Mouse (Mus musculus): ENCODE measurements at regions not wholly inside any gene's neighbourhood (a gene's known extent, or its start where the extent isn't known, plus 50 kb on each side); places are given as distances from the start of the nearest gene placed in this dataset.
"Not testable (repeated sequence)": the region's sequence is repeated elsewhere in the genome, so short reads cannot be mapped to it uniquely, and the experiment has no call there.

DNA sequence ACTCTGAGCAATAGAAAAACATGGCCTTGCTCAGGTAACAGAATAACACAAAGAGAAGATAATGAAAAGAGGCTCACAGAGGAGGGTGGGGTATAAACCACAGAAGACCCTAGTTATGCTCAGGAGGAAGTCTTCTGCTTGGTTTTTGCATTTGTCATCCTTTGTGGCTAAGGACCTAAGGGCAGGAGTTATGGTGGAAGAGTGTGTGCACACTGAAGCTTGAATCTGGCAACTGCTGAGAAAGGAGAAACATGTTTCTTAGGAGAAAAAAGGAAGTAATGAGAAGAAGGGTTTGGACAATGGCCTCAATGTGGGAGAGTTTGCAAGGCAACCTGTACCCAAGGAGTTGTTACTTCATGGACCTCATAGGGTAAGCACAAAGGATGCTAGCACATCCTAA, 106.8 kb upstream of the Nyap2 start:
- no peaks in the 10 kb centered on the region for H3K27me3 ChIP-seq (replicated peaks)
- no peak overlapping the region for H3K4me2 ChIP-seq
- no peak overlapping the region for H3K9ac ChIP-seq (replicated peaks)
- no peaks in the 10 kb centered on the region for H3K9me3 ChIP-seq (replicated peaks)
- no peaks in the 10 kb centered on the region for H3K36me3 ChIP-seq
- H3K4me1 ChIP-seq: no peaks in the 10 kb centered on the region
- no peak for ATAC-seq (ENCODE audit: low FRiP score)
- no peak overlapping the region for H3K27ac ChIP-seq (replicated peaks)
- no peak overlapping the region for H3K4me3 ChIP-seq (replicated peaks)

GRCm38 (mm10) chr1:80969194-80969593, 107.6 kb upstream of the Nyap2 start:
- Histone ChIP-seq H3K27ac (replicated peaks) (no peak overlapping the region), H3K27me3 (replicated peaks) (no peaks in the 10 kb centered on the region), H3K4me1 (no peaks in the 10 kb centered on the region), H3K4me2 (no peak overlapping the region), H3K36me3 (no peaks in the 10 kb centered on the region), H3K9me3 (replicated peaks) (no peaks in the 10 kb centered on the region), H3K4me3 (replicated peaks) (no peak overlapping the region), H3K9ac (replicated peaks) (no peak overlapping the region)
- ATAC-seq (ENCODE audit: low FRiP score): no peak
- 85% methylated on average over 1 of the region's 1 CpGs for WGBS

DNA sequence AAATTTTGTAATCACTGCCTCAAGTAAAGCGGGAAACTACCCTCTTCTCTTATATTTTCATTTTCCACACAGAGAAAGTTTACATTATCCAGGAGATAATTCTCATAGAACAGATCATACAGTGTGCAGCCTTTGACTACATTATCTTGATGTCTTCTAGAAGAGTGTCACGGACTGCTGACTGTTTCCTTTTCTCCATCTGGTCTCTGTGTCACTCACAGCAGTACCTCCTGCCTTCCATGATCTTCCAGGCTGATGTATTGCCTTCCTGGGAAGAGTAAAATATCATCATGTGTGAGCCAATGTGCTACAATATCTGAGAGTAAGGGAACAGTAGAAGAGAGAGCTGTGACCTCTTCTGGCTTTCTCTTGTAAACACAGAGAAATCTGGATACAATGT, 111.0 kb upstream of the Nyap2 start:
- H3K4me2 ChIP-seq: no peak overlapping the region
- H3K9me3 ChIP-seq (replicated peaks): no peaks in the 10 kb centered on the region
- H3K36me3 ChIP-seq: no peaks in the 10 kb centered on the region
- no peak for ATAC-seq (ENCODE audit: low FRiP score)
- H3K4me1 ChIP-seq: no peaks in the 10 kb centered on the region
- no peak overlapping the region for H3K4me3 ChIP-seq (replicated peaks)
- H3K27ac ChIP-seq (replicated peaks): no peak overlapping the region
- H3K27me3 ChIP-seq (replicated peaks): no peaks in the 10 kb centered on the region
- 82% methylated on average over 2 of the region's 2 CpGs for WGBS
- H3K9ac ChIP-seq (replicated peaks): no peak overlapping the region

GRCm38 (mm10) chr1:80964376-80964775, 112.4 kb upstream of the Nyap2 start:
- Histone ChIP-seq H3K27me3 (replicated peaks) (no peaks in the 10 kb centered on the region), H3K4me2 (no peak overlapping the region), H3K4me1 (no peaks in the 10 kb centered on the region), H3K9me3 (replicated peaks) (no peaks in the 10 kb centered on the region), H3K4me3 (replicated peaks) (no peak overlapping the region), H3K27ac (replicated peaks) (no peak overlapping the region), H3K36me3 (no peaks in the 10 kb centered on the region), H3K9ac (replicated peaks) (no peak overlapping the region)
- ATAC-seq (ENCODE audit: low FRiP score): no peak
- WGBS: 85% methylated on average over 5 of the region's 5 CpGs

GRCm38 (mm10) chr1:80963838-80964237, 112.9 kb upstream of the Nyap2 start:
- ATAC-seq (ENCODE audit: low FRiP score): peak; percentile 59; the same call in 1 of the 2 replicates
- Histone ChIP-seq H3K36me3 (no peaks in the 10 kb centered on the region), H3K9me3 (replicated peaks) (no peaks in the 10 kb centered on the region), H3K27ac (replicated peaks) (no peak overlapping the region), H3K4me2 (no peak overlapping the region), H3K4me3 (replicated peaks) (no peak overlapping the region), H3K27me3 (replicated peaks) (no peaks in the 10 kb centered on the region), H3K4me1 (no peaks in the 10 kb centered on the region), H3K9ac (replicated peaks) (no peak overlapping the region)
- 80% methylated on average over 1 of the region's 1 CpGs for WGBS

- Histone ChIP-seq H3K4me1 (no peaks in the 10 kb centered on the region), H3K4me2 (no peak overlapping the region), H3K36me3 (no peaks in the 10 kb centered on the region), H3K9me3 (replicated peaks) (no peaks in the 10 kb centered on the region), H3K27ac (replicated peaks) (no peak overlapping the region), H3K9ac (replicated peaks) (no peak overlapping the region), H3K4me3 (replicated peaks) (no peak overlapping the region), H3K27me3 (replicated peaks) (no peaks in the 10 kb centered on the region)
- no peak for ATAC-seq (ENCODE audit: low FRiP score)
- 83% methylated on average over 4 of the region's 4 CpGs for WGBS
Observed at GRCm38 (mm10) chr1:80950406-80950805, 126.3 kb upstream of the Nyap2 start.

GRCm38 (mm10) chr1:80946049-80946448, 130.7 kb upstream of the Nyap2 start:
- ATAC-seq (ENCODE audit: low FRiP score); H3K27ac ChIP-seq (replicated peaks); H3K9me3 ChIP-seq (replicated peaks); H3K4me1 ChIP-seq; H3K36me3 ChIP-seq; H3K4me2 ChIP-seq; H3K4me3 ChIP-seq (replicated peaks); H3K9ac ChIP-seq (replicated peaks); H3K27me3 ChIP-seq (replicated peaks): not testable (repeated sequence)

- H3K9me3 ChIP-seq (replicated peaks): no peaks in the 10 kb centered on the region
- WGBS: 54% methylated on average over 4 of the region's 4 CpGs
- H3K4me3 ChIP-seq (replicated peaks): no peak overlapping the region
- H3K27ac ChIP-seq (replicated peaks): no peak overlapping the region
- no peak overlapping the region for H3K9ac ChIP-seq (replicated peaks)
- H3K4me2 ChIP-seq: no peak overlapping the region
- H3K36me3 ChIP-seq: no peaks in the 10 kb centered on the region
- H3K4me1 ChIP-seq: no peaks in the 10 kb centered on the region
- no peak for ATAC-seq (ENCODE audit: low FRiP score)
- no peaks in the 10 kb centered on the region for H3K27me3 ChIP-seq (replicated peaks)
Observed at GRCm38 (mm10) chr1:80939372-80939771, 137.4 kb upstream of the Nyap2 start.

GRCm38 (mm10) chr1:80899281-80899680, 141.0 kb upstream of the Dock10 start:
- 82% methylated on average over 4 of the region's 4 CpGs for WGBS
- no peaks in the 10 kb centered on the region for H3K27me3 ChIP-seq (replicated peaks)
- ATAC-seq (ENCODE audit: low FRiP score): no peak
- H3K4me3 ChIP-seq (replicated peaks): no peak overlapping the region
- no peaks in the 10 kb centered on the region for H3K4me1 ChIP-seq
- no peak overlapping the region for H3K27ac ChIP-seq (replicated peaks)
- H3K9ac ChIP-seq (replicated peaks): no peak overlapping the region
- no peaks in the 10 kb centered on the region for H3K9me3 ChIP-seq (replicated peaks)
- no peak overlapping the region for H3K4me2 ChIP-seq
- no peaks in the 10 kb centered on the region for H3K36me3 ChIP-seq

DNA sequence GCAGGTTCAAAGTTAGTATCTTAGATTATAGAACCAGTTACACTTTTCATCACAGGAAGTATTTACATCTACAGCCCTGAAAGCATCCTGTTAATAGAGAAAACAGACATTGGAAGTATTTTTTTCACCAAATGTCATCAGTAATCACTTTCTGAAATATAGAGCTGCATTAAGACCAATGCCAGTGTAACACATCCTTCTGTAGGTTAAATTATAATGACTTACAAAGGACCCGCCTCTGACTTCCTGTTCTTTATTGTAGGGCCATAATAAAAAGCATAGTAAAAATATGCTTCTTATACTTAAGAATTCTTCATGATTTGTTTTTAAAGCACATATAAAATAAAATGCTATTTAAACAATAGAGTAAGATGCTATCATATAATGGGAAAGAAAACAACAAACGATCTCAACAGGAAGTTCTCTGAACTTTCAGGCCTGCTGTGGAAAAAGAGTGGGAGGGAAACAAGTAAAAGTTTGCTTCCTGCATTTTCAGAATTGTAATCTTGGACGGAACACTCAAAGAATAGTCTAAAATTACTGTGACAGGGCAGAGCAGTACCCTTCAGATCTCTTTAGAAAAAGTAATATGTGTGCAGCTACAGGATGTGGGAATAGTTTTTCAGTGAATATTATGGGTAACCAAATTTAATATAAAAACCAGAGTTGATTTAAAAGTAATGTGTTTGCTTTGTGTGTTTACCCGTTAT, 116.0 kb upstream of the Dock10 start:
- Histone ChIP-seq H3K4me3 (replicated peaks) (no peak overlapping the region), H3K36me3 (no peaks in the 10 kb centered on the region), H3K4me2 (no peak overlapping the region), H3K27ac (replicated peaks) (no peak overlapping the region), H3K9ac (replicated peaks) (no peak overlapping the region), H3K9me3 (replicated peaks) (no peaks in the 10 kb centered on the region), H3K4me1 (no peaks in the 10 kb centered on the region), H3K27me3 (replicated peaks) (no peaks in the 10 kb centered on the region)
- WGBS: 84% methylated on average over 4 of the region's 4 CpGs
- ATAC-seq (ENCODE audit: low FRiP score): no peak

GRCm38 (mm10) chr1:80873596-80873995, 115.3 kb upstream of the Dock10 start:
- no peaks in the 10 kb centered on the region for H3K4me1 ChIP-seq

GRCm38 (mm10) chr1:80868805-80869204, 110.5 kb upstream of the Dock10 start:
- Histone ChIP-seq H3K9ac (replicated peaks) (no peak overlapping the region), H3K27me3 (replicated peaks) (no peaks in the 10 kb centered on the region), H3K9me3 (replicated peaks) (no peaks in the 10 kb centered on the region), H3K4me3 (replicated peaks) (no peak overlapping the region), H3K36me3 (no peaks in the 10 kb centered on the region), H3K4me2 (no peak overlapping the region), H3K27ac (replicated peaks) (no peak overlapping the region), H3K4me1 (no peaks in the 10 kb centered on the region)
- no peak for ATAC-seq (ENCODE audit: low FRiP score)

More at GRCm38 (mm10) chr1:80873596-80873995, 115.3 kb upstream of the Dock10 start:
- Histone ChIP-seq H3K27ac (replicated peaks) (no peak overlapping the region), H3K4me3 (replicated peaks) (no peak overlapping the region), H3K9ac (replicated peaks) (no peak overlapping the region), H3K4me2 (no peak overlapping the region), H3K27me3 (replicated peaks) (no peaks in the 10 kb centered on the region), H3K9me3 (replicated peaks) (no peaks in the 10 kb centered on the region), H3K36me3 (no peaks in the 10 kb centered on the region)
- ATAC-seq (ENCODE audit: low FRiP score): no peak
- WGBS: 74% methylated on average over 2 of the region's 2 CpGs

DNA sequence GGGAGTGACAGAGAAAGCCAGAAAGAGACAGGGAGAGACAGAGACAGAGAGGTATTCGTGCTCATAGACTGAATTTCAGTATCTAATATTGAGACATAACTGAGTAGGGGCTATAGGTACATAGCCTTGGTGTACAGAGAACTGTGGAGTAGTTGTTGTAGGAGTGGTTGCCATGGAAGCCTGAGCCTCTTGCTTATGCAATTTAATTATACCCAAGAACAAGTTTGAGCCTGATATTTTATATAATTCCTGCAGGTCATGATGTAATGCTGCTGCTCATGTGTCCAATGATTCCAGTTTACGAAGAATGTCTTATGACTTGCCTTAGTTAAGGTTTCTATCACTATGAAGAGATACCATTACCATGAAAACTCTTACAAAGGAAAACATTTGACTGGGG, 98.7 kb upstream of the Dock10 start:
- Histone ChIP-seq H3K27me3 (replicated peaks) (no peaks in the 10 kb centered on the region), H3K4me3 (replicated peaks) (no peak overlapping the region), H3K9ac (replicated peaks) (no peak overlapping the region), H3K27ac (replicated peaks) (no peak overlapping the region), H3K9me3 (replicated peaks) (no peaks in the 10 kb centered on the region), H3K36me3 (no peaks in the 10 kb centered on the region), H3K4me1 (peaks cover 12% of the 10 kb centered on the region; the same call in 1 of the 2 replicates), H3K4me2 (no peak overlapping the region)
- 90% methylated on average over 2 of the region's 2 CpGs for WGBS
- no peak for ATAC-seq (ENCODE audit: low FRiP score)
